Mouse (Mus musculus) lung, postnatal 0 days (tissue): ENCODE measurements around the gene Zbtb16. TPM values are rescaled to one million over a fixed set of nuclear protein-coding genes. Genes with fewer than 3 reads are reported as not detected.
A peak's percentile ranks its signal among the peaks of the same experiment; 100 is the strongest.

Source experiments
- ATAC-seq: fragments of 200-750 bp; cut with Nextera tagmentation; 2 replicates; pipeline ENCODE4 v1.8.0; 2017; ENCODE audit warnings: moderate library complexity
- DNase-seq: peaks from one replicate; pipeline ENCODE4 v3.0.0-alpha.2; 2016; ENCODE audit warnings: low spot score
- H3K27ac ChIP-seq: fragments of 300-500 bp; sonication (generic); 2 replicates; pipeline ENCODE4 v1.5.1; 2014; ENCODE audit warnings: antibody characterized with exemption, mild to moderate bottlenecking, low read length, mixed read lengths
- H3K27me3 ChIP-seq: fragments of 300-500 bp; sonication (generic); replicated peaks from 2 replicates; pipeline ENCODE4 v1.6.1; 2014; ENCODE audit warnings: low read length, mixed read lengths; ENCODE audit not compliant: insufficient read depth
- H3K36me3 ChIP-seq: fragments of 300-500 bp; sonication (generic); 2 replicates; pipeline ENCODE4 v1.6.1; 2014; ENCODE audit warnings: low read length, mixed read lengths; ENCODE audit not compliant: insufficient read depth
- H3K4me1 ChIP-seq: fragments of 300-500 bp; sonication (generic); 2 replicates; pipeline ENCODE4 v1.6.1; 2014; ENCODE audit warnings: antibody characterized with exemption, low read depth, low read length, mixed read lengths; ENCODE audit not compliant: insufficient read depth
- H3K4me2 ChIP-seq: fragments of 300-500 bp; sonication (generic); replicated peaks from 2 replicates; pipeline ENCODE4 v1.6.1; 2014; ENCODE audit warnings: low read depth, mild to moderate bottlenecking, low read length, moderate library complexity, mixed read lengths
- H3K4me3 ChIP-seq: fragments of 300-500 bp; sonication (generic); 2 replicates; pipeline ENCODE4 v1.5.1; 2014; ENCODE audit warnings: low read depth, low read length
- H3K9ac ChIP-seq: fragments of 300-500 bp; sonication (generic); replicated peaks from 2 replicates; pipeline ENCODE4 v1.6.1; 2014; ENCODE audit warnings: low read depth, mild to moderate bottlenecking
- H3K9me3 ChIP-seq: fragments of 300-500 bp; sonication (generic); 2 replicates; pipeline ENCODE4 v1.6.1; 2016; ENCODE audit warnings: low read length, mixed read lengths
- CTCF ChIP-seq: IDR thresholded peaks from 2 replicates; pipeline ENCODE4 v1.5.1; 2016; ENCODE audit warnings: antibody characterized with exemption, mild to moderate bottlenecking
- EP300 ChIP-seq: IDR thresholded peaks from 2 replicates; pipeline ENCODE4 v1.6.1; 2016; ENCODE audit warnings: antibody characterized with exemption, mild to moderate bottlenecking, control low read depth
- WGBS: fragments of 180-500 bp; shearing (Covaris S2); extraction: QIAGEN DNeasy Blood & Tissue Kit; methylation state at CpG from one replicate; pipeline ENCODE4 v1.1.7; 2014; 5-methylcytosine and 5-hydroxymethylcytosine counted together
- polyA plus RNA-seq: library from polyadenylated mRNA; unstranded; fragments of >200 nt; fragmentation: Nextera tagmentation; extraction: Ambion mirVana; gene quantifications from 2 replicates; pipeline ENCODE4 v1.2.1, GENCODE M21; 2015

Zbtb16 gene
- polyA plus RNA-seq, 1 experiment from 2014 or later = 19.7 TPM

- WGBS = 84% methylated on average over 22 of the region's 23 CpGs
- no peak for ATAC-seq
Observed at GRCm38 (mm10) chr9:48831560-48832460, 4.2 kb downstream of the Zbtb16 start.

GRCm38 (mm10) chr9:48828839-48829238 is 7.2 kb downstream of the Zbtb16 start:
- H3K27ac ChIP-seq = no peak overlapping the region
- H3K4me1 ChIP-seq = peaks cover 33% of the 10 kb centered on the region; the same call in 1 of the 2 replicates
- no peak overlapping the region for H3K9ac ChIP-seq
- no peak overlapping the region for H3K4me2 ChIP-seq
- no peaks in the 10 kb centered on the region for H3K27me3 ChIP-seq
- ATAC-seq (no peak), DNase-seq (no peak)
- no peak overlapping the region for H3K4me3 ChIP-seq
- peaks cover 40% of the 10 kb centered on the region for H3K36me3 ChIP-seq
- 75% methylated on average over 7 of the region's 7 CpGs for WGBS
- TF ChIP-seq EP300 (no peak), CTCF (no peak)
- H3K9me3 ChIP-seq = no peaks in the 10 kb centered on the region

More at GRCm38 (mm10) chr9:48831560-48832460, 4.2 kb downstream of the Zbtb16 start:
- Histone ChIP-seq H3K4me3 (peak overlapping the region; percentile 15; the same call in 1 of the 2 replicates), H3K4me1 (peaks cover 24% of the 10 kb centered on the region; the same call in 1 of the 2 replicates), H3K9ac (no peak overlapping the region), H3K4me2 (peak overlapping the region; percentile 46), H3K27ac (no peak overlapping the region), H3K36me3 (peaks cover 36% of the 10 kb centered on the region), H3K27me3 (no peaks in the 10 kb centered on the region), H3K9me3 (no peaks in the 10 kb centered on the region)
- 0 out of 2 replicates have a peak, but pooled peaks have one; percentile 19 for TF ChIP-seq CTCF
- TF ChIP-seq EP300 = no peak
- no peak for DNase-seq

- H3K4me3 ChIP-seq = no peak overlapping the region
- 0 out of 2 replicates have a peak, but pooled peaks have one; percentile 11 for TF ChIP-seq EP300
- TF ChIP-seq CTCF = no peak
- H3K9me3 ChIP-seq = no peaks in the 10 kb centered on the region
- ATAC-seq (peak; percentile 21), DNase-seq (no peak)
- H3K4me2 ChIP-seq = no peak overlapping the region; the same call in 1 of the 2 replicates
- no peak overlapping the region for H3K9ac ChIP-seq
- H3K4me1 ChIP-seq = peaks cover 22% of the 10 kb centered on the region; the same call in 1 of the 2 replicates
- no peaks in the 10 kb centered on the region for H3K27me3 ChIP-seq
- no peak overlapping the region for H3K27ac ChIP-seq
- H3K36me3 ChIP-seq = peaks cover 36% of the 10 kb centered on the region; the same call in 1 of the 2 replicates
- WGBS = 51% methylated on average over 7 of the region's 7 CpGs
Observed at GRCm38 (mm10) chr9:48826377-48826889, 9.6 kb downstream of the Zbtb16 start.

- Histone ChIP-seq H3K27ac (no peak overlapping the region), H3K36me3 (peaks cover 25% of the 10 kb centered on the region; the same call in 1 of the 2 replicates), H3K9ac (peak overlapping the region; percentile 8; the same call in 1 of the 2 replicates), H3K9me3 (no peaks in the 10 kb centered on the region), H3K27me3 (no peaks in the 10 kb centered on the region), H3K4me3 (no peak overlapping the region), H3K4me2 (no peak overlapping the region), H3K4me1 (peaks cover 31% of the 10 kb centered on the region; the same call in 1 of the 2 replicates)
- ATAC-seq = no peak
- TF ChIP-seq EP300 (no peak), CTCF (no peak)
- WGBS = 81% methylated on average over 12 of the region's 12 CpGs
- no peak for DNase-seq
Observed at GRCm38 (mm10) chr9:48824533-48825130, 11.4 kb downstream of the Zbtb16 start.

- Histone ChIP-seq H3K9me3 (no peaks in the 10 kb centered on the region), H3K27ac (no peak overlapping the region), H3K4me1 (peaks cover 31% of the 10 kb centered on the region; the same call in 1 of the 2 replicates), H3K27me3 (no peaks in the 10 kb centered on the region), H3K36me3 (peaks cover 19% of the 10 kb centered on the region; the same call in 1 of the 2 replicates), H3K9ac (no peak overlapping the region), H3K4me2 (peak overlapping the region; percentile 34; the same call in 1 of the 2 replicates), H3K4me3 (no peak overlapping the region)
- WGBS = 69% methylated on average over 6 of the region's 6 CpGs
- no peak for ATAC-seq
- TF ChIP-seq CTCF (no peak), EP300 (no peak)
- DNase-seq = no peak
Observed at GRCm38 (mm10) chr9:48823851-48824250, 12.2 kb downstream of the Zbtb16 start.

GRCm38 (mm10) chr9:48823319-48823705 is 12.7 kb downstream of the Zbtb16 start:
- Histone ChIP-seq H3K4me3 (no peak overlapping the region; the same call in 1 of the 2 replicates), H3K36me3 (peaks cover 18% of the 10 kb centered on the region; the same call in 1 of the 2 replicates), H3K27ac (no peak overlapping the region), H3K9me3 (no peaks in the 10 kb centered on the region), H3K9ac (no peak overlapping the region), H3K4me1 (peaks cover 31% of the 10 kb centered on the region; the same call in 1 of the 2 replicates), H3K4me2 (peak overlapping the region; percentile 34), H3K27me3 (no peaks in the 10 kb centered on the region)
- DNase-seq = no peak
- TF ChIP-seq CTCF (no peak), EP300 (no peak)
- 56% methylated on average over 7 of the region's 7 CpGs for WGBS
- ATAC-seq = no peak
